Mouse (Mus musculus): ENCODE data around the gene Popdc2. TPM values are rescaled to one million over a fixed set of nuclear protein-coding genes. Genes with fewer than 3 reads are reported as not detected.
A peak's percentile ranks its signal among the peaks of the same experiment; 100 is the strongest.

The Popdc2 gene
- total and polyA plus RNA-seq, 2 experiments from 2014 or later = 0.14 to 0.39 TPM

- Histone ChIP-seq H3K9me3 (ENCODE audit: low read length) (no peaks in the 10 kb centered on the region), H3K4me1 (ENCODE audit: insufficient read depth) (no peaks in the 10 kb centered on the region), H3K36me3 (ENCODE audit: insufficient read depth) (no peaks in the 10 kb centered on the region), H3K27me3 (ENCODE audit: insufficient read depth, low read length) (no peaks in the 10 kb centered on the region), H3K27ac (ENCODE audit: low read depth, low read length) (peak overlapping the region; percentile 75), H3K4me2 (ENCODE audit: low read depth) (peak overlapping the region; percentile 51), H3K4me3 (ENCODE audit: low read depth, low read length) (peak overlapping the region; percentile 32), H3K9ac (peak overlapping the region; percentile 49)
- TF ChIP-seq CTCF (IDR thresholded peaks at IDR 0.05; ENCODE audit: low read depth) = peak; percentile 62
- 15% methylated on average over 17 of the region's 17 CpGs for WGBS
- ATAC-seq (peak; percentile 95), DNase-seq (peak; percentile 85)
These were observed 14.3 kb downstream of the Popdc2 start for GRCm38 (mm10) chr16:38376163-38376840.

- H3K9me3 ChIP-seq (ENCODE audit: low read length) = no peaks in the 10 kb centered on the region
- DNase-seq (no peak), ATAC-seq (peak; percentile 59)
- TF ChIP-seq CTCF (IDR thresholded peaks at IDR 0.05; ENCODE audit: low read depth) = no peak
- peak overlapping the region; percentile 32 for H3K4me3 ChIP-seq (ENCODE audit: low read depth, low read length)
- WGBS = 43% methylated on average over 8 of the region's 8 CpGs
- H3K36me3 ChIP-seq (ENCODE audit: insufficient read depth) = no peaks in the 10 kb centered on the region
- H3K27me3 ChIP-seq (ENCODE audit: insufficient read depth, low read length) = no peaks in the 10 kb centered on the region
- peak overlapping the region; percentile 75 for H3K27ac ChIP-seq (ENCODE audit: low read depth, low read length)
- peak overlapping the region; percentile 51 for H3K4me2 ChIP-seq (ENCODE audit: low read depth)
- peak overlapping the region; percentile 49 for H3K9ac ChIP-seq
- no peaks in the 10 kb centered on the region for H3K4me1 ChIP-seq (ENCODE audit: insufficient read depth)
These were observed 14.8 kb downstream of the Popdc2 start for GRCm38 (mm10) chr16:38376841-38377249.

- H3K27me3 ChIP-seq (ENCODE audit: insufficient read depth, low read length) = no peaks in the 10 kb centered on the region
- H3K4me2 ChIP-seq (ENCODE audit: low read depth) = no peak overlapping the region
- no peaks in the 10 kb centered on the region for H3K36me3 ChIP-seq (ENCODE audit: insufficient read depth)
- ATAC-seq = no peak
- TF ChIP-seq CTCF (IDR thresholded peaks at IDR 0.05; ENCODE audit: low read depth) = no peak
- DNase-seq = no peak
- H3K9me3 ChIP-seq (ENCODE audit: low read length) = no peaks in the 10 kb centered on the region
- 84% methylated on average over 6 of the region's 6 CpGs for WGBS
- no peak overlapping the region for H3K4me3 ChIP-seq (ENCODE audit: low read depth, low read length)
- no peak overlapping the region for H3K27ac ChIP-seq (ENCODE audit: low read depth, low read length)
- H3K4me1 ChIP-seq (ENCODE audit: insufficient read depth) = no peaks in the 10 kb centered on the region
- H3K9ac ChIP-seq = no peak overlapping the region
These were observed 15.5 kb downstream of the Popdc2 start for GRCm38 (mm10) chr16:38377546-38377945.

- no peaks in the 10 kb centered on the region for H3K27me3 ChIP-seq (ENCODE audit: insufficient read depth, low read length)
- DNase-seq (no peak), ATAC-seq (no peak)
- H3K4me2 ChIP-seq (ENCODE audit: low read depth) = no peak overlapping the region
- WGBS = 84% methylated on average over 6 of the region's 6 CpGs
- no peaks in the 10 kb centered on the region for H3K4me1 ChIP-seq (ENCODE audit: insufficient read depth)
- no peak for TF ChIP-seq CTCF (IDR thresholded peaks at IDR 0.05; ENCODE audit: low read depth)
- no peak overlapping the region for H3K9ac ChIP-seq
- H3K36me3 ChIP-seq (ENCODE audit: insufficient read depth) = no peaks in the 10 kb centered on the region
- no peaks in the 10 kb centered on the region for H3K9me3 ChIP-seq (ENCODE audit: low read length)
- H3K27ac ChIP-seq (ENCODE audit: low read depth, low read length) = no peak overlapping the region
- H3K4me3 ChIP-seq (ENCODE audit: low read depth, low read length) = no peak overlapping the region
These were observed 16.6 kb downstream of the Popdc2 start for GRCm38 (mm10) chr16:38378591-38378990.

GRCm38 (mm10) chr16:38379088-38379487 is 17.1 kb downstream of the Popdc2 start:
- no peak overlapping the region for H3K4me2 ChIP-seq (ENCODE audit: low read depth)
- no peaks in the 10 kb centered on the region for H3K27me3 ChIP-seq (ENCODE audit: insufficient read depth, low read length)
- TF ChIP-seq CTCF (IDR thresholded peaks at IDR 0.05; ENCODE audit: low read depth) = no peak
- H3K4me3 ChIP-seq (ENCODE audit: low read depth, low read length) = no peak overlapping the region
- H3K36me3 ChIP-seq (ENCODE audit: insufficient read depth) = no peaks in the 10 kb centered on the region
- no peak for ATAC-seq
- H3K27ac ChIP-seq (ENCODE audit: low read depth, low read length) = no peak overlapping the region
- 55% methylated on average over 6 of the region's 6 CpGs for WGBS
- H3K4me1 ChIP-seq (ENCODE audit: insufficient read depth) = no peaks in the 10 kb centered on the region
- DNase-seq = no peak
- no peak overlapping the region for H3K9ac ChIP-seq
- no peaks in the 10 kb centered on the region for H3K9me3 ChIP-seq (ENCODE audit: low read length)

- Histone ChIP-seq H3K4me2 (ENCODE audit: low read depth) (no peak overlapping the region), H3K27me3 (ENCODE audit: insufficient read depth, low read length) (no peaks in the 10 kb centered on the region), H3K9me3 (ENCODE audit: low read length) (no peaks in the 10 kb centered on the region), H3K27ac (ENCODE audit: low read depth, low read length) (no peak overlapping the region), H3K4me3 (ENCODE audit: low read depth, low read length) (no peak overlapping the region), H3K9ac (no peak overlapping the region), H3K4me1 (ENCODE audit: insufficient read depth) (no peaks in the 10 kb centered on the region), H3K36me3 (ENCODE audit: insufficient read depth) (no peaks in the 10 kb centered on the region)
- DNase-seq = no peak
- TF ChIP-seq CTCF (IDR thresholded peaks at IDR 0.05; ENCODE audit: low read depth) = no peak
- no peak for ATAC-seq
- WGBS = 45% methylated on average over 3 of the region's 3 CpGs
These were observed 17.5 kb downstream of the Popdc2 start for GRCm38 (mm10) chr16:38379493-38379892.

GRCm38 (mm10) chr16:38379926-38380325 is 17.9 kb downstream of the Popdc2 start:
- Histone ChIP-seq H3K4me3 (ENCODE audit: low read depth, low read length) (no peak overlapping the region), H3K27me3 (ENCODE audit: insufficient read depth, low read length) (no peaks in the 10 kb centered on the region), H3K4me2 (ENCODE audit: low read depth) (no peak overlapping the region), H3K36me3 (ENCODE audit: insufficient read depth) (no peaks in the 10 kb centered on the region), H3K27ac (ENCODE audit: low read depth, low read length) (no peak overlapping the region), H3K4me1 (ENCODE audit: insufficient read depth) (no peaks in the 10 kb centered on the region), H3K9ac (no peak overlapping the region), H3K9me3 (ENCODE audit: low read length) (no peaks in the 10 kb centered on the region)
- DNase-seq (no peak), ATAC-seq (no peak)
- WGBS = 93% methylated on average over 3 of the region's 3 CpGs
- TF ChIP-seq CTCF (IDR thresholded peaks at IDR 0.05; ENCODE audit: low read depth) = no peak
